ENCODE assay signal across 8 mouse cellular contexts in genomic region chr12:93549900-93550299, GRCm38 (mm10).
DNase-seq lines count a peak whose midpoint lies in the region; ATAC-seq and TF ChIP-seq lines count a peak whose summit lies in the region.

No protein-coding gene starts in this region.

- H3K27me3 ChIP-seq in liver, postnatal 0 days (ENCODE audit: insufficient read depth, low read length) = no peaks in the 10 kb centered on the region
- H3K27me3 ChIP-seq in liver, embryonic 12.5 days (replicated peaks) = no peaks in the 10 kb centered on the region

- no peak overlapping the region for H3K9ac ChIP-seq in liver, postnatal 0 days (replicated peaks)
- H3K9ac ChIP-seq in liver, embryonic 12.5 days = no peak overlapping the region

- H3K36me3 ChIP-seq in liver, postnatal 0 days (replicated peaks; ENCODE audit: insufficient read depth, low read length) = no peaks in the 10 kb centered on the region
- no peaks in the 10 kb centered on the region for H3K36me3 ChIP-seq in liver, embryonic 12.5 days

- no peak overlapping the region for H3K27ac ChIP-seq in liver, postnatal 0 days (ENCODE audit: low read depth)
- no peak overlapping the region for H3K27ac ChIP-seq in liver, embryonic 12.5 days

- peak; percentile 53 for TF ChIP-seq CTCF in liver, postnatal 0 days (IDR thresholded peaks at IDR 0.05; ENCODE audit: low read depth)

- WGBS in liver, postnatal 0 days (ENCODE audit: insufficient replicate concordance) = 35% methylated on average over 4 of the region's 4 CpGs
- 34% methylated on average over 4 of the region's 4 CpGs for WGBS in liver, embryonic 12.5 days (ENCODE audit: insufficient replicate concordance)

- TF ChIP-seq EP300 in liver, postnatal 0 days (IDR thresholded peaks at IDR 0.05; ENCODE audit: low read depth) = no peak

- no peak overlapping the region for H3K4me2 ChIP-seq in liver, postnatal 0 days (ENCODE audit: low read depth, low read length)
- H3K4me2 ChIP-seq in liver, embryonic 12.5 days = no peak overlapping the region

- no peaks in the 10 kb centered on the region for H3K9me3 ChIP-seq in liver, postnatal 0 days (ENCODE audit: low read length)
- H3K9me3 ChIP-seq in liver, embryonic 12.5 days (replicated peaks) = no peaks in the 10 kb centered on the region

- no peak overlapping the region for H3K4me3 ChIP-seq in liver, postnatal 0 days (ENCODE audit: low read depth, low read length)
- no peak overlapping the region for H3K4me3 ChIP-seq in liver, embryonic 12.5 days

- DNase-seq in heart, adult 8-10 months (ENCODE audit: low spot score) = peak; percentile 3
- DNase-seq in heart, adult 9 months (ENCODE audit: low spot score in 2 of 2) = no peak
- no peak for DNase-seq in liver, postnatal 0 days
- DNase-seq in adipocyte (ENCODE audit: low spot score) = peak; percentile 17
- DNase-seq in naive thymus-derived CD4-positive, alpha-beta T cell, adult 2 months (ENCODE audit: low read depth) = peak; percentile 18
- no peak for DNase-seq in gastrocnemius, adult 18-20 months (ENCODE audit: low spot score)
- no peak for DNase-seq in spleen, postnatal 4 days (ENCODE audit: low spot score in 2 of 2)

- no peak for ATAC-seq in liver, postnatal 0 days
- no peak for ATAC-seq in liver, embryonic 12.5 days

- H3K4me1 ChIP-seq in liver, postnatal 0 days (ENCODE audit: insufficient read depth) = no peaks in the 10 kb centered on the region
- no peaks in the 10 kb centered on the region for H3K4me1 ChIP-seq in liver, embryonic 12.5 days

Comparison
In these comparisons a context has a peak if more than half of its experiments do, and no peak if none do; other contexts are left out.
1. DNase-seq: peak in heart, adult 8-10 months (single experiment), adipocyte (single experiment) and naive thymus-derived CD4-positive, alpha-beta T cell, adult 2 months (single experiment); none in heart, adult 9 months (0 of 2), liver, postnatal 0 days (single experiment), gastrocnemius, adult 18-20 months (single experiment) and spleen, postnatal 4 days (0 of 2).